Mouse (Mus musculus) liver, postnatal 0 days (tissue): ENCODE data around the gene Clpb. TPM values are rescaled to one million over a fixed set of nuclear protein-coding genes. Genes with fewer than 3 reads are reported as not detected.

Source experiments
- ATAC-seq: fragments of 200-750 bp; cut with Nextera tagmentation; 2 replicates; pipeline ENCODE4 v1.8.0; 2017; ENCODE audit warnings: mild to moderate bottlenecking, moderate library complexity
- DNase-seq: peaks from one replicate; pipeline ENCODE4 v3.0.0-alpha.2; 2016
- H3K27ac ChIP-seq: fragments of 300-500 bp; sonication (generic); 2 replicates; pipeline ENCODE4 v1.5.1; 2014; ENCODE audit warnings: antibody characterized with exemption, moderate library complexity, mild to moderate bottlenecking, low read depth
- H3K27me3 ChIP-seq: fragments of 300-500 bp; sonication (generic); 2 replicates; pipeline ENCODE4 v1.6.1; 2014; ENCODE audit warnings: low read length, control low read depth, mixed read lengths; ENCODE audit not compliant: insufficient read depth
- H3K36me3 ChIP-seq: fragments of 300-500 bp; sonication (generic); replicated peaks from 2 replicates; pipeline ENCODE4 v1.6.1; 2014; ENCODE audit warnings: mild to moderate bottlenecking, control low read depth, low read length, moderate library complexity, mixed read lengths; ENCODE audit not compliant: insufficient read depth
- H3K4me1 ChIP-seq: fragments of 300-500 bp; sonication (generic); 2 replicates; pipeline ENCODE4 v1.6.1; 2014; ENCODE audit warnings: antibody characterized with exemption, mild to moderate bottlenecking, control low read depth; ENCODE audit not compliant: insufficient read depth
- H3K4me2 ChIP-seq: fragments of 300-500 bp; sonication (generic); 2 replicates; pipeline ENCODE4 v1.6.1; 2014; ENCODE audit warnings: low read depth, mild to moderate bottlenecking, low read length, moderate library complexity, mixed read lengths
- H3K4me3 ChIP-seq: fragments of 300-500 bp; sonication (generic); 2 replicates; pipeline ENCODE4 v1.5.1; 2014; ENCODE audit warnings: low read depth, low read length
- H3K9ac ChIP-seq: fragments of 300-500 bp; sonication (generic); replicated peaks from 2 replicates; pipeline ENCODE4 v1.6.1; 2014; ENCODE audit warnings: mild to moderate bottlenecking, moderate library complexity
- H3K9me3 ChIP-seq: fragments of 300-500 bp; sonication (generic); 2 replicates; pipeline ENCODE4 v1.6.1; 2016; ENCODE audit warnings: mild to moderate bottlenecking, control low read depth, low read length, mixed read lengths
- CTCF ChIP-seq: sonication (generic); IDR thresholded peaks from 2 replicates; pipeline ENCODE4 v1.5.1; 2016; ENCODE audit warnings: antibody characterized with exemption, low read depth
- EP300 ChIP-seq: IDR thresholded peaks from 2 replicates; pipeline ENCODE4 v1.6.1; 2016; ENCODE audit warnings: antibody characterized with exemption, low read depth, mild to moderate bottlenecking
- WGBS: fragments of 180-500 bp; shearing (Covaris S2); extraction: QIAGEN DNeasy Blood & Tissue Kit; methylation state at CpG from one replicate; pipeline ENCODE4 v1.1.7; 2014; ENCODE audit not compliant: insufficient replicate concordance; 5-methylcytosine and 5-hydroxymethylcytosine counted together
- polyA plus RNA-seq: library from polyadenylated mRNA; unstranded; fragments of >200 nt; fragmentation: Nextera tagmentation; extraction: Ambion mirVana; gene quantifications from 2 replicates; pipeline ENCODE4 v1.2.1, GENCODE M21; 2015

Gene Clpb
- polyA plus RNA-seq, 1 experiment from 2014 or later = 16.3 TPM

GRCm38 (mm10) chr7:101817861-101818401 is 154.5 kb downstream of the Clpb start, which contains the start of gene Phox2a:
Gene Phox2a (plus strand): TSS chr7:101818313.
- peaks cover 69% of the 10 kb centered on the region for H3K27me3 ChIP-seq
- H3K4me3 ChIP-seq = peak within 1 kb of the TSS; percentile 22; the same call in 1 of the 2 replicates
- whole genome bisulfite sequencing = 1% methylated on average over 28 of the region's 45 CpGs

GRCm38 (mm10) chr7:101820295-101821030 is 157.0 kb downstream of the Clpb start:
- ATAC-seq (no peak), DNase-seq (no peak)
- WGBS = 3% methylated on average over 35 of the region's 35 CpGs
- peaks cover 13% of the 10 kb centered on the region for H3K4me1 ChIP-seq
- 0 out of 2 replicates have a peak, but pooled peaks cover 3% of the 10 kb centered on the region for H3K36me3 ChIP-seq
- H3K9ac ChIP-seq = no peak overlapping the region
- H3K4me2 ChIP-seq = peak overlapping the region; percentile 45; the same call in 1 of the 2 replicates
- H3K27me3 ChIP-seq = peaks cover 74% of the 10 kb centered on the region
- H3K9me3 ChIP-seq = no peaks in the 10 kb centered on the region
- no peak overlapping the region for H3K27ac ChIP-seq
- H3K4me3 ChIP-seq = no peak overlapping the region
- TF ChIP-seq CTCF (no peak), EP300 (no peak)

More at GRCm38 (mm10) chr7:101817861-101818401, 154.5 kb downstream of the Clpb start, which contains the start of gene Phox2a:
- H3K36me3 ChIP-seq = no peaks in the 10 kb centered on the region
- TF ChIP-seq EP300 = no peak
- no peak for TF ChIP-seq CTCF
- H3K4me1 ChIP-seq = peaks cover 13% of the 10 kb centered on the region
- H3K27ac ChIP-seq = no peak within 1 kb of the TSS
- peak within 1 kb of the TSS; percentile 29 for H3K4me2 ChIP-seq
- ATAC-seq (no peak), DNase-seq (no peak)
- no peak within 1 kb of the TSS for H3K9ac ChIP-seq
- 0 out of 2 replicates have a peak, but pooled peaks cover 2% of the 10 kb centered on the region for H3K9me3 ChIP-seq

- Histone ChIP-seq H3K9me3 (no peaks in the 10 kb centered on the region), H3K4me2 (peak overlapping the region; percentile 72), H3K36me3 (peaks cover 6% of the 10 kb centered on the region; the same call in 1 of the 2 replicates), H3K9ac (peak overlapping the region; percentile 26; the same call in 1 of the 2 replicates), H3K4me3 (peak overlapping the region; percentile 40), H3K27ac (no peak overlapping the region), H3K4me1 (peaks cover 13% of the 10 kb centered on the region), H3K27me3 (peaks cover 66% of the 10 kb centered on the region)
- ATAC-seq = peak; percentile 49
- no peak for TF ChIP-seq CTCF
- no peak for TF ChIP-seq EP300
- 2% methylated on average over 68 of the region's 71 CpGs for WGBS
- DNase-seq = peak; percentile 29
Observed at GRCm38 (mm10) chr7:101821571-101822501, 158.4 kb downstream of the Clpb start.

- H3K4me1 ChIP-seq = peaks cover 13% of the 10 kb centered on the region
- 50% methylated on average over 32 of the region's 32 CpGs for WGBS
- TF ChIP-seq EP300 (no peak), CTCF (peak; percentile 44)
- H3K9me3 ChIP-seq = no peaks in the 10 kb centered on the region
- peaks cover 10% of the 10 kb centered on the region; the same call in 1 of the 2 replicates for H3K36me3 ChIP-seq
- no peak overlapping the region for H3K9ac ChIP-seq
- no peak overlapping the region for H3K27ac ChIP-seq
- H3K27me3 ChIP-seq = peaks cover 53% of the 10 kb centered on the region
- ATAC-seq = no peak
- DNase-seq = peak; percentile 25
- H3K4me2 ChIP-seq = no peak overlapping the region
- H3K4me3 ChIP-seq = no peak overlapping the region
Observed at GRCm38 (mm10) chr7:101822836-101823757, 159.7 kb downstream of the Clpb start.
